Mouse (Mus musculus) hindbrain, embryonic 13.5 days (tissue): ENCODE results near the gene Ift52. TPM values are rescaled to one million over a fixed set of nuclear protein-coding genes. Genes with fewer than 3 reads are reported as not detected.

ENCODE experiments used
- ATAC-seq: fragments of 200-750 bp; cut with Nextera tagmentation; 2 replicates; pipeline ENCODE4 v1.8.0; 2017; ENCODE audit warnings: moderate TSS enrichment; ENCODE audit not compliant: low FRiP score
- H3K27ac ChIP-seq: fragments of 300-500 bp; sonication (generic); 2 replicates; pipeline ENCODE4 v1.5.1; 2015; ENCODE audit warnings: inconsistent platforms, mild to moderate bottlenecking, moderate library complexity
- H3K27me3 ChIP-seq: fragments of 300-500 bp; sonication (generic); 2 replicates; pipeline ENCODE4 v1.6.1; 2015; ENCODE audit warnings: mild to moderate bottlenecking, inconsistent platforms
- H3K36me3 ChIP-seq: fragments of 300-500 bp; sonication (generic); 2 replicates; pipeline ENCODE4 v1.6.1; 2015; ENCODE audit warnings: mild to moderate bottlenecking, inconsistent platforms
- H3K4me1 ChIP-seq: fragments of 300-500 bp; sonication (generic); replicated peaks from 2 replicates; pipeline ENCODE4 v1.6.1; 2015; ENCODE audit warnings: inconsistent platforms
- H3K4me2 ChIP-seq: fragments of 300-500 bp; sonication (generic); 2 replicates; pipeline ENCODE4 v1.6.1; 2015; ENCODE audit warnings: inconsistent platforms, mild to moderate bottlenecking, moderate library complexity
- H3K4me3 ChIP-seq: fragments of 300-500 bp; sonication (generic); 2 replicates; pipeline ENCODE4 v1.5.1; 2015; ENCODE audit warnings: mild to moderate bottlenecking, inconsistent platforms
- H3K9ac ChIP-seq: fragments of 300-500 bp; sonication (generic); 2 replicates; pipeline ENCODE4 v1.6.1; 2015; ENCODE audit warnings: mild to moderate bottlenecking, inconsistent platforms
- H3K9me3 ChIP-seq: fragments of 300-500 bp; sonication (generic); 2 replicates; pipeline ENCODE4 v1.6.1; 2016; ENCODE audit warnings: inconsistent platforms
- WGBS: fragments of 180-500 bp; shearing (Covaris S2); methylation state at CpG from one replicate; pipeline ENCODE4 v1.1.7; 2015; 5-methylcytosine and 5-hydroxymethylcytosine counted together
- microRNA-seq: library from miRNA; unstranded; fragments of <30 nt; microRNA quantifications from one replicate; pipeline ENCODE4, GENCODE M21; 2016
- polyA plus RNA-seq: library from polyadenylated mRNA; unstranded; fragments of >200 nt; fragmentation: Nextera tagmentation; extraction: Ambion mirVana; gene quantifications from 2 replicates; pipeline ENCODE4 v1.2.1, GENCODE M21; 2015

Gene Ift52
- polyA plus RNA-seq, 1 experiment from 2014 or later = 43.7 TPM

GRCm38 (mm10) chr2:163084519-163084918, 67.4 kb downstream of the Ift52 start:
- H3K9me3 ChIP-seq = no peaks in the 10 kb centered on the region
- no peak overlapping the region for H3K9ac ChIP-seq
- no peak overlapping the region for H3K27ac ChIP-seq
- no peak overlapping the region for H3K4me3 ChIP-seq
- no peaks in the 10 kb centered on the region for H3K4me1 ChIP-seq
- H3K4me2 ChIP-seq = no peak overlapping the region
- 92% methylated on average over 3 of the region's 3 CpGs for WGBS
- H3K27me3 ChIP-seq = no peaks in the 10 kb centered on the region
- no peak for ATAC-seq
- H3K36me3 ChIP-seq = no peaks in the 10 kb centered on the region

GRCm38 (mm10) chr2:163085047-163085446, 67.9 kb downstream of the Ift52 start:
- Histone ChIP-seq H3K9ac (no peak overlapping the region), H3K9me3 (no peaks in the 10 kb centered on the region), H3K4me2 (no peak overlapping the region), H3K4me3 (no peak overlapping the region), H3K27me3 (no peaks in the 10 kb centered on the region), H3K27ac (no peak overlapping the region), H3K36me3 (no peaks in the 10 kb centered on the region), H3K4me1 (no peaks in the 10 kb centered on the region)
- no peak for ATAC-seq
- 95% methylated on average over 6 of the region's 6 CpGs for WGBS

- no peaks in the 10 kb centered on the region for H3K4me1 ChIP-seq
- 85% methylated on average over 8 of the region's 8 CpGs for WGBS
- H3K4me2 ChIP-seq = no peak overlapping the region
- H3K36me3 ChIP-seq = no peaks in the 10 kb centered on the region
- ATAC-seq = no peak
- no peak overlapping the region for H3K9ac ChIP-seq
- no peaks in the 10 kb centered on the region for H3K27me3 ChIP-seq
- H3K9me3 ChIP-seq = no peaks in the 10 kb centered on the region
- no peak overlapping the region for H3K27ac ChIP-seq
- H3K4me3 ChIP-seq = no peak overlapping the region
These were observed 69.4 kb downstream of the Ift52 start for GRCm38 (mm10) chr2:163086561-163086960.

- Histone ChIP-seq H3K4me1 (no peaks in the 10 kb centered on the region), H3K27ac (no peak within 1 kb of the TSS), H3K4me3 (no peak within 1 kb of the TSS), H3K27me3 (no peaks in the 10 kb centered on the region), H3K36me3 (no peaks in the 10 kb centered on the region), H3K4me2 (no peak within 1 kb of the TSS), H3K9ac (no peak within 1 kb of the TSS), H3K9me3 (no peaks in the 10 kb centered on the region)
- ATAC-seq = no peak
- 88% methylated on average over 9 of the region's 9 CpGs for WGBS
These were observed 70.6 kb downstream of the Ift52 start, which contains the start of gene Gtsf1l for GRCm38 (mm10) chr2:163087728-163088127. Gene Gtsf1l, minus strand, starts transcription at chr2:163087855.

GRCm38 (mm10) chr2:163089475-163090123, 72.4 kb downstream of the Ift52 start:
- no peaks in the 10 kb centered on the region for H3K36me3 ChIP-seq
- H3K4me3 ChIP-seq = no peak overlapping the region
- H3K27me3 ChIP-seq = no peaks in the 10 kb centered on the region
- no peak overlapping the region for H3K27ac ChIP-seq
- H3K4me1 ChIP-seq = no peaks in the 10 kb centered on the region
- H3K4me2 ChIP-seq = no peak overlapping the region
- H3K9me3 ChIP-seq = no peaks in the 10 kb centered on the region
- ATAC-seq = no peak
- WGBS = 75% methylated on average over 5 of the region's 5 CpGs
- no peak overlapping the region for H3K9ac ChIP-seq

- ATAC-seq = no peak
- Histone ChIP-seq H3K4me1 (peaks cover 6% of the 10 kb centered on the region), H3K4me2 (no peak overlapping the region), H3K4me3 (no peak overlapping the region), H3K9me3 (no peaks in the 10 kb centered on the region), H3K36me3 (no peaks in the 10 kb centered on the region), H3K27me3 (peaks cover 22% of the 10 kb centered on the region), H3K27ac (no peak overlapping the region), H3K9ac (no peak overlapping the region)
- WGBS = 91% methylated on average over 10 of the region's 10 CpGs
These were observed 77.8 kb downstream of the Ift52 start for GRCm38 (mm10) chr2:163094909-163095308.

Small RNA genes within 50 kb of the gene (microRNA-seq; reads per million reads assigned to microRNA genes)
- gene Gm22174 (not detected), gene Mir7003 (not detected)

Other genes starting within 250 kb of the Ift52 start
- gene Srsf6, start 85.8 kb upstream of the Ift52 start, polyA plus RNA-seq = 169 and 173 TPM in 2 replicates
- 0.69 and 1.3 TPM in 2 replicates for gene L3mbtl1, start 73.9 kb upstream of the Ift52 start, polyA plus RNA-seq
- gene Sgk2, start 30.0 kb upstream of the Ift52 start, polyA plus RNA-seq = 0.09 and 0.17 TPM in 2 replicates
- 6.3 and 6.5 TPM in 2 replicates for gene Mybl2, start 37.3 kb downstream of the Ift52 start, polyA plus RNA-seq
- 0.25 TPM in 1 of 2 replicates, not detected in the other for gene Gtsf1l, start 70.5 kb downstream of the Ift52 start, polyA plus RNA-seq
- gene Tox2, start 185.8 kb downstream of the Ift52 start, polyA plus RNA-seq = 20.6 and 23.5 TPM in 2 replicates